Mouse (Mus musculus): ENCODE measurements around the gene Ddc. TPM values are rescaled to one million over a fixed set of nuclear protein-coding genes. Genes with fewer than 3 reads are reported as not detected.

Ddc gene
- polyA plus RNA-seq, 1 experiment from 2014 or later: 51.8 TPM

GRCm38 (mm10) chr11:11904995-11905394 lies 7.1 kb upstream of the Ddc start:
- H3K27me3 ChIP-seq (replicated peaks): no peaks in the 10 kb centered on the region
- H3K9ac ChIP-seq: no peak overlapping the region
- H3K4me3 ChIP-seq: no peak overlapping the region
- no peak overlapping the region for H3K4me2 ChIP-seq
- H3K9me3 ChIP-seq (replicated peaks): peaks cover 3% of the 10 kb centered on the region; the same call in 1 of the 2 replicates
- ATAC-seq (ENCODE audit: insufficient number of reproducible peaks, low FRiP score): no peak
- no peaks in the 10 kb centered on the region for H3K36me3 ChIP-seq
- no peak overlapping the region for H3K27ac ChIP-seq (ENCODE audit: poor library complexity, severe bottlenecking)
- peaks cover 17% of the 10 kb centered on the region for H3K4me1 ChIP-seq (replicated peaks)
- 79% methylated on average over 5 of the region's 5 CpGs for WGBS

GRCm38 (mm10) chr11:11901509-11901908 lies 3.6 kb upstream of the Ddc start:
- peak; percentile 89 for ATAC-seq (ENCODE audit: insufficient number of reproducible peaks, low FRiP score)
- H3K4me2 ChIP-seq: no peak overlapping the region
- no peak overlapping the region for H3K4me3 ChIP-seq
- 12% methylated on average over 5 of the region's 5 CpGs for WGBS
- peak overlapping the region; percentile 92 for H3K27ac ChIP-seq (ENCODE audit: poor library complexity, severe bottlenecking)
- peaks cover 26% of the 10 kb centered on the region for H3K4me1 ChIP-seq (replicated peaks)
- H3K36me3 ChIP-seq: no peaks in the 10 kb centered on the region
- H3K9ac ChIP-seq: no peak overlapping the region
- H3K27me3 ChIP-seq (replicated peaks): no peaks in the 10 kb centered on the region
- H3K9me3 ChIP-seq (replicated peaks): no peaks in the 10 kb centered on the region

GRCm38 (mm10) chr11:11898496-11898895 lies 552 bp upstream of the Ddc start:
- no peak for ATAC-seq (ENCODE audit: insufficient number of reproducible peaks, low FRiP score)
- Histone ChIP-seq H3K9ac (no peak overlapping the region), H3K36me3 (no peaks in the 10 kb centered on the region), H3K4me1 (replicated peaks) (peaks cover 26% of the 10 kb centered on the region), H3K4me3 (no peak overlapping the region), H3K9me3 (replicated peaks) (no peaks in the 10 kb centered on the region), H3K27ac (ENCODE audit: poor library complexity, severe bottlenecking) (peak overlapping the region; percentile 35), H3K4me2 (no peak overlapping the region), H3K27me3 (replicated peaks) (no peaks in the 10 kb centered on the region)
- 88% methylated on average over 3 of the region's 3 CpGs for WGBS

- H3K27ac ChIP-seq (ENCODE audit: poor library complexity, severe bottlenecking): no peak overlapping the region
- H3K4me1 ChIP-seq (replicated peaks): peaks cover 15% of the 10 kb centered on the region; the same call in 1 of the 2 replicates
- ATAC-seq (ENCODE audit: insufficient number of reproducible peaks, low FRiP score): no peak
- no peak overlapping the region for H3K4me2 ChIP-seq
- no peaks in the 10 kb centered on the region for H3K36me3 ChIP-seq
- H3K9ac ChIP-seq: no peak overlapping the region
- no peaks in the 10 kb centered on the region for H3K27me3 ChIP-seq (replicated peaks)
- WGBS: 73% methylated on average over 2 of the region's 2 CpGs
- no peak overlapping the region for H3K4me3 ChIP-seq
- H3K9me3 ChIP-seq (replicated peaks): peaks cover 7% of the 10 kb centered on the region; the same call in 1 of the 2 replicates
Measured at GRCm38 (mm10) chr11:11895479-11895878, 2.5 kb downstream of the Ddc start.

- Histone ChIP-seq H3K27ac (ENCODE audit: poor library complexity, severe bottlenecking) (no peak overlapping the region), H3K4me1 (replicated peaks) (peaks cover 16% of the 10 kb centered on the region; the same call in 1 of the 2 replicates), H3K27me3 (replicated peaks) (no peaks in the 10 kb centered on the region), H3K9me3 (replicated peaks) (peaks cover 7% of the 10 kb centered on the region; the same call in 1 of the 2 replicates), H3K4me2 (no peak overlapping the region), H3K9ac (no peak overlapping the region), H3K36me3 (no peaks in the 10 kb centered on the region), H3K4me3 (no peak overlapping the region)
- WGBS: 86% methylated on average over 1 of the region's 1 CpGs
- ATAC-seq (ENCODE audit: insufficient number of reproducible peaks, low FRiP score): no peak
Measured at GRCm38 (mm10) chr11:11893769-11894168, 4.2 kb downstream of the Ddc start.

GRCm38 (mm10) chr11:11892993-11893602 lies 4.8 kb downstream of the Ddc start:
- H3K4me1 ChIP-seq (replicated peaks): peaks cover 15% of the 10 kb centered on the region; the same call in 1 of the 2 replicates
- no peak overlapping the region for H3K27ac ChIP-seq (ENCODE audit: poor library complexity, severe bottlenecking)
- H3K27me3 ChIP-seq (replicated peaks): no peaks in the 10 kb centered on the region
- no peak for ATAC-seq (ENCODE audit: insufficient number of reproducible peaks, low FRiP score)
- H3K4me2 ChIP-seq: no peak overlapping the region
- H3K9me3 ChIP-seq (replicated peaks): peaks cover 7% of the 10 kb centered on the region; the same call in 1 of the 2 replicates
- 66% methylated on average over 10 of the region's 10 CpGs for WGBS
- no peak overlapping the region for H3K4me3 ChIP-seq
- H3K36me3 ChIP-seq: no peaks in the 10 kb centered on the region
- no peak overlapping the region for H3K9ac ChIP-seq

DNA sequence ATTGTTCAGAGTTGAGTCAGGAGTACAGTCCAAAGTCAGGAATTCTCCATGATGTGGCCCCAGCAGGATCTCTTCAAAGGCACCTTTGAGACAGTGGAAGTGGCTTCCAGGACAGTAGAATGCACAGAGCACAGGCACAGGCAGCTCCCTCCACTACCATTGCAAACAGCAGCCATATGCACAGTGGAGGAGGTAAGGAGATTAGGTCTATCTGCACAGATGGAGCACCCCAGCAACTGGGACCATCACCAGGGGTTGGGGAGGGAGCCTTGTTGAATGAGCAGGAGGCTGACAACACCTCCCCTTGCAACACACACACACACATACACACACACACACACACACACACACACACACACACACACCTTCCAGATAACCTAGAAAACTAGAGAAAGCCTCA lies 6.1 kb downstream of the Ddc start:
- Histone ChIP-seq H3K27ac (ENCODE audit: poor library complexity, severe bottlenecking) (no peak overlapping the region), H3K36me3 (no peaks in the 10 kb centered on the region), H3K27me3 (replicated peaks) (no peaks in the 10 kb centered on the region), H3K4me1 (replicated peaks) (peaks cover 10% of the 10 kb centered on the region), H3K4me2 (no peak overlapping the region), H3K9ac (no peak overlapping the region), H3K4me3 (no peak overlapping the region), H3K9me3 (replicated peaks) (peaks cover 7% of the 10 kb centered on the region; the same call in 1 of the 2 replicates)
- ATAC-seq (ENCODE audit: insufficient number of reproducible peaks, low FRiP score): no peak

DNA sequence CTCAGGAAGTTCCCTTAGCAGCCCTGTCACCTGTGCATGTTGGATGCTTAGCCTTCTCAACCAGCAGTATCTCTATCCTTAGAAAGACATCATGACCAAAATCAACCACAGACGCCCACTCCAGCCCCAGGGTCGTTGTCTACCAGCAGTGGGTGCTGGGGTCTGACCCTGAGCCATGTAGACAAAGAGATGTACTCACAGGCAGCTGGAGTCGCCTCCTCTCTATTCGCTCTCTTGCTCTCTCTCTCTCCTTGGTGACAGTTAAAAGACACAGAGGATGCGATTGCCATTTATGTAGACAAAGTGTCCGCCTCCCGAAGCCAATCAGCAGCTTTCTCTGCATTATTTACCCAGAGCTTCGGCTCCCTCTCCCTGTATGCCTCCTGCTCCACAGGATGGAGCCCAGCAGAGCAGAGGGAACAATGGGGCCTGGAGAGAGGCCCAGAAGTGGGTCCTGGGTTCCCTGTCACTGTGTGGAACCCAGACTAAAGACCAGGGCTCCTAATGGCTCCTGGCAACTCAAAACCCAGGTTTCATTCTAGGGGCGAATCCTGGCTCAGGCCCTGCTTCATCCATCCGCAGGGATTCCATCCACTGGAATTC lies 7.7 kb downstream of the Ddc start:
- H3K27ac ChIP-seq (ENCODE audit: poor library complexity, severe bottlenecking): peak overlapping the region; percentile 26; the same call in 1 of the 2 replicates

GRCm38 (mm10) chr11:11888727-11889126 lies 9.2 kb downstream of the Ddc start:
- no peaks in the 10 kb centered on the region for H3K36me3 ChIP-seq
- H3K27ac ChIP-seq (ENCODE audit: poor library complexity, severe bottlenecking): peak overlapping the region; percentile 37; the same call in 1 of the 2 replicates
- 0 out of 2 replicates have a peak overlapping the region, but pooled peaks have one; percentile 1 for H3K4me2 ChIP-seq
- no peaks in the 10 kb centered on the region for H3K27me3 ChIP-seq (replicated peaks)
- ATAC-seq (ENCODE audit: insufficient number of reproducible peaks, low FRiP score): no peak
- H3K9ac ChIP-seq: peak overlapping the region; percentile 41; the same call in 1 of the 2 replicates
- peak overlapping the region; percentile 9 for H3K4me3 ChIP-seq
- peaks cover 32% of the 10 kb centered on the region for H3K4me1 ChIP-seq (replicated peaks)
- 73% methylated on average over 3 of the region's 3 CpGs for WGBS
- peaks cover 7% of the 10 kb centered on the region; the same call in 1 of the 2 replicates for H3K9me3 ChIP-seq (replicated peaks)

More for the DNA sequence above, 7.7 kb downstream of the Ddc start:
- no peak overlapping the region for H3K4me2 ChIP-seq
- no peak overlapping the region for H3K9ac ChIP-seq
- H3K9me3 ChIP-seq (replicated peaks): peaks cover 7% of the 10 kb centered on the region; the same call in 1 of the 2 replicates
- 0 out of 2 replicates have a peak overlapping the region, but pooled peaks have one; percentile 12 for H3K4me3 ChIP-seq
- H3K27me3 ChIP-seq (replicated peaks): no peaks in the 10 kb centered on the region
- ATAC-seq (ENCODE audit: insufficient number of reproducible peaks, low FRiP score): no peak
- 77% methylated on average over 10 of the region's 10 CpGs for WGBS
- peaks cover 24% of the 10 kb centered on the region for H3K4me1 ChIP-seq (replicated peaks)
- H3K36me3 ChIP-seq: no peaks in the 10 kb centered on the region

- Histone ChIP-seq H3K9me3 (replicated peaks) (peaks cover 7% of the 10 kb centered on the region; the same call in 1 of the 2 replicates), H3K27ac (ENCODE audit: poor library complexity, severe bottlenecking) (0 out of 2 replicates have a peak overlapping the region, but pooled peaks have one; percentile 37), H3K27me3 (replicated peaks) (no peaks in the 10 kb centered on the region), H3K4me1 (replicated peaks) (peaks cover 32% of the 10 kb centered on the region), H3K9ac (no peak overlapping the region), H3K36me3 (no peaks in the 10 kb centered on the region), H3K4me3 (0 out of 2 replicates have a peak overlapping the region, but pooled peaks have one; percentile 9), H3K4me2 (no peak overlapping the region)
- 85% methylated on average over 3 of the region's 3 CpGs for WGBS
- ATAC-seq (ENCODE audit: insufficient number of reproducible peaks, low FRiP score): no peak
Measured at GRCm38 (mm10) chr11:11888051-11888450, 9.9 kb downstream of the Ddc start.

GRCm38 (mm10) chr11:11886403-11886998 lies 11.4 kb downstream of the Ddc start:
- Histone ChIP-seq H3K9ac (no peak overlapping the region; the same call in 1 of the 2 replicates), H3K4me1 (replicated peaks) (peaks cover 38% of the 10 kb centered on the region), H3K4me2 (peak overlapping the region; percentile 24), H3K27ac (ENCODE audit: poor library complexity, severe bottlenecking) (peak overlapping the region; percentile 67), H3K27me3 (replicated peaks) (no peaks in the 10 kb centered on the region), H3K9me3 (replicated peaks) (0 out of 2 replicates have a peak, but pooled peaks cover 4% of the 10 kb centered on the region), H3K36me3 (no peaks in the 10 kb centered on the region), H3K4me3 (no peak overlapping the region)
- 0 out of 2 replicates have a peak, but pooled peaks have one; percentile 42 for ATAC-seq (ENCODE audit: insufficient number of reproducible peaks, low FRiP score)
- WGBS: 31% methylated on average over 4 of the region's 4 CpGs

Measured in heart, embryonic 12.5 days (tissue).